Mouse (Mus musculus): Measurements from ENCODE around the gene Btd.

Gene Btd

DNA sequence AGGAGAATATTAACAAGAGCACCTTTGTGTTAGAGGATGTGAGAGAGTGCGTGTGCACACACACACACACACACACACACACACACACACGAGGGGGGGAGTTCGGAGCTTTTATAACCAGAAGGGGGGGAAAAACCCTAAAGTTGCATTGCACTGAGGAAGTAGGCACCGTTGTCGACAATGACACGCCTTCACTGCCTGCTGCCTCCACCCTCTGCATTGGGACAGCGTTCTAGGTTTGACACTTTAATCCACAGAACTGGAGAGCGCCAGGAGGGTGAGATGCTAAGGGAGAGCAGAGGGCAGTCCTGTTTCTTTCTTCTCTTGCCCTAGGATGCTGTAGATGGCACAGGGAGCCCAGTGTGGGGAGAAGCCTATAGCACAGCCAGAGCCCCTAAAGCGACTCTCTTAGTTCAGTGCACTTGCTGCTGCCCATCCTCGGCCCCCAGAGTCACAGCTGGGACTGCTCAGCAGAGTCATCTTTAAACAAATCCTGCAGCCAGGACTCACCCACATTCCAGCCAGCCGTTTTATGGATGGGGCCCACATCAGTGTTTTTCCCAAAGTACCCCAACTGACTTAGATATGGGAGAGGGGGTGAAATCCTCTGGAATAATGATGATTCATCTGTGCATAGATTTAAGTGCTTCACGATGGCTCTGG, 24.2 kb downstream of the Btd start:
- no peak for DNase-seq (ENCODE audit: low read depth, low spot score)

DNA sequence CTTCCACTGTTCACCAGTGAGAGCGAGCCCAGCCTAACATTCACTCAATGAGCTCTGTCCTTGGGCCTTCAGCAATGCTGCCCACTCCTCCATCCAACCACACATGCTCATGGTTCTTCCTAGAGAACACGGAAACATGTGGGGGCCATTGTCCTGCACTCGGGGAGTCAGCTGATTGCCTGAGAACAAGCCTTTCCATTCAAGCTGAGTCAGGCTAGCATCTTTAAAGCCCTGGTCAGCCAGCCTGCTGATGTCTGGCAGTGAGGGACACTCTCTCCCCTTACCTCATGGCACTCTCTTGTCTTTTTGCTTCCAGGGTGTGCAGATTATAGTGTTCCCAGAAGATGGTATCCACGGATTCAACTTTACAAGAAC, 24.7 kb downstream of the Btd start:
- DNase-seq (ENCODE audit: low read depth, low spot score): no peak

DNA sequence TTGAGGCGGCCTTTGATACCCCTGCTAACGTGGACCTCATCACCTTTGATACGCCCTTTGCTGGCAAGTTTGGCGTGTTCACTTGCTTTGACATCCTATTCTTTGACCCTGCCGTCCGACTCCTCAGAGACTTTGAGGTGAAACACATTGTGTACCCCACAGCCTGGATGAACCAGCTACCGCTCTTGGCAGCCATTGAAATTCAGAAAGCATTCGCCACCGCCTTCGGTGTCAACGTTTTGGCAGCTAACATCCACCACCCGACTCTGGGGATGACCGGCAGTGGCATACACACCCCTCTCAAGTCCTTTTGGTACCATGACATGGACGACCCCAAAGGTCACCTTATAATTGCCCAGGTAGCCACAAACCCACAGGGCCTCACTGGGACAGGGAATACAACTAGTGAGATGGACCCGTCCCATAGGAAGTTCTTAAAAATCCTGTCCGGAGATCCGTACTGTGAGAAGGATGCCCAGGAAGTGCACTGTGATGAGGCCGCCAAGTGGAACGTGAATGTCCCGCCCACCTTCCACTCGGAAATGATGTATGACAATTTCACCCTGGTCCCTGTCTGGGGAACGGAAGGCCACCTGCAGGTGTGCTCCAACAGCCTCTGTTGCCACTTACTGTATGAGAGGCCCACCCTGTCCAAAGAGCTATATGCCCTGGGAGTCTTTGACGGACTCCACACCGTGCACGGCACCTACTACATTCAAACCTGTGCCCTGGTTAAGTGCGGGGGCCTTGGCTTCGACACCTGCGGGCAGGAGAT, 26.3 kb downstream of the Btd start:
- no peak for DNase-seq (ENCODE audit: low read depth, low spot score)

DNA sequence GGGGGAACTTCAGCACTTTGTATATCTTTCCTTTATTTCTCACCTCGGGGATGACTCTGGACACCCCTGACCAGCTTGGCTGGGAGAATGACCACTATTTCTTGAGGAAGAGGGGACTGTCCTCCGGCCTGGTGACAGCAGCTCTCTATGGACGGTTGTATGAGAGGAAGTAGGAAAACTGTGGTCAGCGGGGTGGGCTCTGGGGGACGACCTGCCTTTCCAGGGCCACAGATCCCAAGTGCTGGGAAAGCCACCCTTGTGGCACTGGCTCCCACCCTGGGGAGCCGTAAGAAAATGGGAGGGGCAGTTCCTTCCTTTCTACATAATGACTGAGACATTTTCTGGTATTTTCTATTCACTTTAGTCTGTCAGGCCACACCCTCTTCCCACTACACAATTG, 26.9 kb downstream of the Btd start:
- no peak for DNase-seq (ENCODE audit: low read depth, low spot score)

DNA sequence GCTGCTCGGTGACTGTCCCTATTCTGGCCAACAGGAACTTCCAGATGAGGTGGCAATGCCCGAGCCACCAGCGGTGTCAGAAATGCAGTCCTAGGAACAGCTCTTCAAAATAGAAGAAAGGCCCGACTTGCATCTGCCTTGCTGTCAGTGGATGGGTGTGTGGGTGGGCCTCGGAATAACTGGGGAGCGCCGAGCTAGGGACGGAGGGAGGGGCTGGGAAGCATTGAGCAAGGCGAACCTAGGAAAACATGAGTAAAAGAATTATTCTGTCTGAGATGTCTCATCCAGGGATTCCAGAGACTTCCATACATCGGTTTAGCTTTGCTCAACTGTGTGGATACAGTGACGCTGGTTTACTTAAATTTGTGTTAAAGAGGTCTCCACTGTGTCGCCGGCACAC, 27.5 kb downstream of the Btd start:
- no peak for DNase-seq (ENCODE audit: low read depth, low spot score)

DNA sequence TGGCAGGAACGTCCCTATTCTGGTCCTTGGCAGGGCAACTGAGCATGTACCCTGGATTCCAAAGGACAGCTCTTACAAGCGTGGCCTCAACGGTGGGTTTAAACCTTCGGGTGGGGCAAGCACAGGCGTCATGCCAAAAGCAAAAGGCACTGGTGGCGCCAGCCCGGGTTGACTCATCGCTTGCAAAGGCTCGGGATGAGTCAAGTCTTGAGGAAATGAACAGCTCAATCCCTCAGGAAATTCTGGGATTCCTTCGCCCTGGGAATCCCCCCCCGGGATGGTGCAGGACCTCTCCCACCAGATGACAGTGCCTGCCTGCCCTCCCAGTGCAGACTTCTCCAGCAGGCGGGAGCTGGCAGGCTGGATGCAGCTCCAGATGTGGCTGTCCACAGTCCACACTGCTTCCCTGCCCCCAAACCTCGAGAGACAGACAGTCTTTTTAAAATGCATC, 28.4 kb downstream of the Btd start:
- DNase-seq (ENCODE audit: low read depth, low spot score): peak; percentile 80

DNA sequence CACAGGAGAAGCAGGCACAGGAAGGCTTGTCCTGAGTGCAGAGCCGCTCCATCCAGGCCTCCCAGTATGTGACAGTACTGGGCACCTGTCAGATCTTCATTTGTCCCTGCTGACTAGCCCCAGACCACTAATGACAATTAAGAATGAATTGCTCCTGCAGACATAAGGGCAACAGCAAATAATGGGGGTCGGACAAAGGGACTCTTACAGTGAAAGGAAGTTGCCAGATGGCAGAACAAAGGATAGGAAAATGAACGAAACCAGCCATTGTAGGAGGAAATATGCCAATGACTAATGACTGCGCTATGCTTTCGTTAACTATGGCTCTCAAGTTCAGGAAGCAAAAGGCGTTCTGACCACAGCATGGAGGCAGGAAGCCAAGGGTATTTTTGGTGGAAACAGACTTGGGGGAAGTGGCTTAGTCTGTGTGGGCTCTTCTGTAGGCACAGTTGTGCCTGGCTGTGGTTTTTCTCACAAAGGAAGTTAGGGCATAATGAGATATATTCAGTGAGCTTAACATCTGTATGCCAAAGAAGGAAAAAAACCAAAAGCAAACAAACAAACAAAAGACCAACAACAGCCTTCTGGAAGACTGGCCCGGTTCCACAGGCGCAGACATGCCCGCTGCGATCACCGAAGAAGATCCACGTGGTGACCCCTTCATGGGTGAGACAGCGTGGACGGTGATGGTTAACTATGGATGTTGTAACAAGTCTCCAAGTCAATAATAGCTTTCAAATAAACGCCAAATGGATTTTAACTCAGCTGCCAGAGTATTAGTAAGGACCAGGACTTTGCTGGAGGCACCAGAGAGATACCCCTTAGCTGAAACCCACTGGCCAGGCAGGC, 29.0 kb downstream of the Btd start:
- DNase-seq (ENCODE audit: low read depth, low spot score): peak; percentile 71

DNA sequence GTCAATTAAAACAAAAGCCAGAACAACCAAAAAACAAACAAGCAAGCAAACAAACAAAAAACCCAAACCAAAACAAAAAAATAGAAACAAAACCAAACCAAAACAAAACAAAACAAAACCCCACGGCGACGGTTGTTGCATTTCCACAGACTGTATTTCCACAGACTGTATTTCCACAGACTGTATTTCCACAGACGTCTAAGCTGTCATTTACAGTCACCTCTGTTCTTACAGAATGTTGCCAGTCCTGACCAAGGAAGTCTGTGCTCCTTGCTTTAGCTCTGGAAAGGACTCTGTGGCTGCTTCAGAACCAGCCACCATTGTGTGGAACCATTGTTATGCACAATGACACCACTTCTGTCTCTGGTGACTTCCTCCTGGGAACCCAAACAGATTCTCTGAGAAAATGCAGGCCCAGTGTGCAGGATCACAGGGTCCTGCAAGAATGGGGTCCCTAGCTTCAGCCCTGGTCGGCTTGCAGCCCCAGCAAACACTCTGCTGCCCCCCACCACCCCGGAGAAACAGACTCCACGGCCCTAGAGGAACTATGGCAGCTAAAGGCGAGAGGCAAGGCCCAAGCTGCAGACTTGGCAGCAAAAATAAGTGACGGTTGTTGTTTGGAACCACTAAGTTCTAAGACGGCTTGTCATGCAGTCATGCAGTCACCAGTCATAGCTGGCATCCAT, 30.9 kb downstream of the Btd start:
- DNase-seq (ENCODE audit: low read depth, low spot score): no peak

DNA sequence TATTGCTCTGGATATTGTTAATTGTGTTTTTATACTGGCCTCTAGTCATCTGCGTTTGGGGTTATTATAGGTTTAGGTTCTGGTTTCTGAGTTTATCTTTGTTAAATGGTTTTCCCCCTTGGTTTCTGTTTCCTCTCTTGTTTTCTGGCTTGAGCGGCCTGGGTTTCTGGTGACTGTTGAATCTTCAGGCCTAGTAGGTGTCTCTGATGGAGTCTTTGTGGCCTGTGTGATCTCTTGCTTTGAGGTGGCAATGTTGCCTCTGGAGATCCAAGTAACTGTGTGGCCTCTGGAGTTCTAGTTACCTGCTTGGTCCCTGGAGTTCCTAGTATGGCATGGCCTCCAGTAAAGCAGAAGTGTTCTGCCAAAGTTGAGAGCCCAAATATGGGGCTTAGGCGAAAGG, 39.8 kb downstream of the Btd start:
- no peak for DNase-seq (ENCODE audit: low read depth, low spot score)

DNA sequence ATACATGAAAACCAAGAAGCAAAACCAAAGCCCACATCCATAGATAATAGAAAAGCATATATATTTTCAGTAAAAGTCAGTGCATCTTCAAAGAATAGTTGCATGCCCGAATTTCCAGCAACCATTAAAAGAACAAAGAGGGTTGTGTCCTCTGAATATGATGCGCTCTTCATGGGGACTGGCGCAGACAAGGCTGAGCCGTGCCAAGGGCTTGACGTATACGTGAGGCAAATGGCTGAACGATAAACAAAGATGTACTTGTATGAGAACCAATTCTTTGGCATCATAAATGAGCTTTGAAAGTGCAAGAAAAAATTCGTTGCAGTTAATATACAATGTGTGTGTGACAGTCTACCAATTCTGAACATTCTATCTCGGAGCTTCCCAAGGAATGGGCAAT, 40.5 kb downstream of the Btd start:
- no peak for DNase-seq (ENCODE audit: low read depth, low spot score)

DNA sequence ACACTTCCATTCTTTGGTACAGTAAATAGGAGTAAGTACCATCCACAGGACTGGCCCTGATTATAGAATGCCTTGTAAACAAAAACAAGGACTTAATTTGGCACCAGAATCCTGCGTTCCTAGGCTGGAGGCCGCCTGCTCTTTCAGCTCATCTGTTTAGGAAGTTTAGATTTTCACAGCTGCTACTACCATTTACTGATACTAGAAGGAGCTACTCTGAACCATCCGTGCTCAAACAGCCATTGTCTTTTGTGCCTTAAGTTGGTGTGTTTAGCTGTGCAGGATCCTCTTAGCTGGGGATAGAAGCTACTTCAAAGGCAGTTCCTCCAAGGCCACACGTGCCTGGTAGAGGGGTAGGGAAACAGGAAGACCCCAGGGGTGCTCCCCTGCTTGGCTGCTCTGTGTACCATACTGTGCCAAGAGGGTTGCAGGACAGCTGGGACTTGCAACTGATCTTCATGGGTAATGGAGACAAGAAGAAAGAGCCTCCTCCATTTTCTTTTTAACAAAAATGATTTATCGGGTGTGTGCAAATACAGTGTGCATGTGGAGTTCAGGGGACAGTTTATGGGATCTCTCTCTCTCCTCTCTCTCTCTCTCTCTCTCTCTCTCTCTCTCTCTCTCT, 41.2 kb downstream of the Btd start:
- no peak for DNase-seq (ENCODE audit: low read depth, low spot score)

DNA sequence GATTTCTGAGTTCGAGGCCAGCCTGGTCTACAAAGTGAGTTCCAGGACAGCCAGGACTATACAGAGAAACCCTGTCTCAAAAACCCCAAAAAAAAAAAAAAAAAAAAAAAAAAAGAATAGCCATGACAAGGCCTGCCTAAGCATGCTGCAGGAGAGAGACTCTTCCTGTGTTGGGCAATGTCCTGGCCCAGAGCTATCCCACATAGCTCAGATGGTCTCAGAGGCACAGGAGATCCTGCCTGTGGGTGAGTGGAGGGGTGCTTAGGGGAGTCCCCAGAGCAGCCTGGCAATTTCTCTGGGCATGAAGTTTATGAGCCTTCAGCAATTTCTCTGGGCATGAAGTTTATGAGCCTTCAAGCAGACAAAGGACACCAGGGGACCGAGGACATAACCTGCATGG, 42.8 kb downstream of the Btd start:
- no peak for DNase-seq (ENCODE audit: low read depth, low spot score)

DNA sequence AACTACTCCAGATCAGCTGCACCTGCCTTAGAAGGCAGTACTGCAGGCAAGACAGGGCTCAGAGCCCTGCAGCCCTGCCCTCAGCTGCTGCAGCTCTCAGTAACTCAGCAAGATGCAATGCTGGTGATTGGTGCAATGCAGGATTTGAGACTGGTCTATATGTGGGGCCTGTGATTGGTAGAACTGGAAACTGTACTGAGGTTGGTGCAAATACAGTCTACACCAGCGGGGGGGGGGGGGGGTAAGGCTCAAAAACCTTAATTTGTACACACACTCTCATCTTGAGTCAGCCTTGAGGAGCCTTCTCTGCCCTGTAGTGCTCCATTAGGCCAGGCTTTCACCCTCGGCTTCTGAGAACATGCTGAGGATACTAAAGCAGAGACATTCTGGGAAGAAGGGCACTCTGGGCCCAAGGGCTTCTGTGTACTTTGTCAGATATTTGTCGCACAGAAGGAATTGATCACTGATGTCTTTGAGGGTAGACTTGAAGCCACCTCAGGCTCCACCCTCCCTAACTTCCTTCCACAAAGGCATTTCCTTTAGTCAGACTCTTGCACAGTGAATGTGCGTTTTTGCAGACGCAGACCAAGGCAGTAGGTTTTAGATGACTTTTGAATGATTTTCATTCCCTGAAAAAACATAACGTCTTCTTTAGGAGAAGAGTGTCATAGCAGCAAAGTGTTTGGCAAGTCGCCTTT, 43.7 kb downstream of the Btd start:
- no peak for DNase-seq (ENCODE audit: low read depth, low spot score)

DNA sequence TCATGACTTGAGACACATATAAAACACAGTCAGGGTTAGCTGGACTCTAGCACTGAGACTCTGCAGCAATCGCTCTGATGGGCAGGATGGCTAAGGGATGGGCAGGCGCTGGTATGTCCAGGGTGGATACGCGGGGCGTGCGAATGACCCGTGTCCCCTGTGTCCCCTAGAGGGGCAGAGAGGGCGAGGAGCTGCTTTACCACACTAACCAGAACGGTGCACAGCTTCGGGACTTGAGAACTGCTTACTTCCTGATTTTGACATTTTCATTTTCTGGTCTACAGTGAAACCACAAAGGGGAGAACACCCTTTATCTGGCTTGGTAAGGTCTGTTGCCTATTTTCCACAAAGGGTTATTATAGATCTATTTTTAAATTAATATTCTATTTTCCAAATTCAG, 44.9 kb downstream of the Btd start:
- no peak for DNase-seq (ENCODE audit: low read depth, low spot score)

DNA sequence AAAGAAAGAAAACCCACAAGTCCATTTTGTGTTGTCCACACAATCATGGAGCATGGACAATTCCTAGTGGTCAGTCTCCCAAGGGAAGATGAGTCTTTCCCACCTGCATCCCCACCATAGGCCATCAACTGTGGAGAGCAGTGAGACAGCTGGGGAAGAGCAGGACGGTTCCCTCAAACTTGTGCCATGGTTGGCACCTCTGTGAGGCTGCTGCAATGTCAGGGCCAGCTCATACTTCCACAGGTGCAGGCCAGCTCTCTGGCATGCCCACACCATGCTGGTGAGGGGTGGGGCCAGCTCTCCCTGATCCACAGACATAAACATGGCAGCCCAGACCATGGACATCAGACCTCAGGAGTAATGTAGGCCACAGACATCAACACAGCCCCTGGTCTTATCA, 45.4 kb downstream of the Btd start:
- no peak for DNase-seq (ENCODE audit: low read depth, low spot score)

DNA sequence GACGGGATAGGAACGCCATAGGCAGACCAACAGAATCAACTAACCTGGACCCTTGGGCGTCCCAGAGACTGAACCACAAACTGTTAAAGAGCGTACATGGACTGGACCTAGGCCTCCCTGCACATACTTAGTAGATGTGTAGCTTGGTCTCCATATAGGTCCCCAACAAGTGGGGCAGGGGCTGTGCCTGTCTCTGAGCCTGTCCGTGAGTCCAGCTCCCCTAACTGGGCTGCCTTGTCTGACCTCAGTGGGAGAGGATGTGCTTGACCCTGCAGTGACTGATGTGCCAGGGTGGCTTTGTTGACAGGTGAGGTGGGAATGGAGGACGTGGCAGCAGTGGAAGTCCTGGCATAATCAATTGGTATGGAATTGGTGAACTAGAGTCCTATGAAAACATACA, 51.7 kb downstream of the Btd start:
- no peak for DNase-seq (ENCODE audit: low read depth, low spot score)

DNA sequence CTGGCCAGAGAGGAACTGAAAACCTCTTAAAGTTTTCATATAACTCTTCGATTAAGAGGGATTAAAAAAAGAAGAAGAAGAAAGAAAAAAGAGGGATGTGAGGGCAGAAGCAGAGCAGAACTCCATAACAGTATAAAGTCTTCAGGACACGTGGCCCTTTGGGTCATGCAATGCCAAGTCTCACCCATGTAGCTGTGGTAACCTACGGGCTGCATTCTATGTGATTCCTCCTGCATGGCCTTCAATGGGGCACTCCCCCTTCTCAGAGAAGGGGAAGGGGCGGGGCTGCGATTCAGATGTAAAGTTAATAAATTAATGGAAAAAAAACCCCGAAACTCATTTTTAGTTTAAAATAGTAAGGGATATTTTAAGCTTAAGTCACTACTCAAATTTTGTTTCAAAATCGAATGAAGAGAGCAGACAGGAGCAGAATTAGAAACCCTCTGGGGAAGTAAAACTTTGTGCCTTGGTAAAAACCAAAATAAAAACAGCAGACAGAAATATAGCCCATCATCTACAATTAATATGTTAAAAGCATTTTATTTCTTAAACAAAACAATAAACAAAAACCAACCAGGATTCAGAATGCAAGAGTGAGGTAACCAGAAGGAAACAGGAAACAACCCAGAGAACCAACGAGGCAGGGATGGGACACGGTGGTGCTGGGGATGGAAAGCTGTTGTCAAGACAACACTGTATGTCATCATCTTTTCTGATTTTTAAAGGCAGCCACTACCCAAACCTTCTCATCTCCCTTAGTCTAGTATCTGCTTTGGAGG, 55.6 kb downstream of the Btd start:
- no peak for DNase-seq (ENCODE audit: low read depth, low spot score)

DNA sequence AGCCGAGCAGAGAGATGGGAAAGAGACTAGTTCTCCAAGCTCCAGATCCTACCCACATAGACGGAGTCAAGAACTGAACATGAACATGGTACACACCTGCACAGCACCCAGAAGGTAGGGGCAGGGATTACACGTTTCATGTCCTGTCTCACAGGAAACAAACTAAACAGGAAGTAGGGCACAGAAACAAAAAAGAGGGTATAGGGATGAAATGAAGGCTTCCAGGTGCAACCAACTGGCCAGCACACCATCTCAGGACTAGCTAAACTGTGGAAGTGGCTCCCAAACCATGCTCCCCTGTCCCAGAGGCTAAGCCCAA, 56.1 kb downstream of the Btd start:
- no peak for DNase-seq (ENCODE audit: low read depth, low spot score)

DNA sequence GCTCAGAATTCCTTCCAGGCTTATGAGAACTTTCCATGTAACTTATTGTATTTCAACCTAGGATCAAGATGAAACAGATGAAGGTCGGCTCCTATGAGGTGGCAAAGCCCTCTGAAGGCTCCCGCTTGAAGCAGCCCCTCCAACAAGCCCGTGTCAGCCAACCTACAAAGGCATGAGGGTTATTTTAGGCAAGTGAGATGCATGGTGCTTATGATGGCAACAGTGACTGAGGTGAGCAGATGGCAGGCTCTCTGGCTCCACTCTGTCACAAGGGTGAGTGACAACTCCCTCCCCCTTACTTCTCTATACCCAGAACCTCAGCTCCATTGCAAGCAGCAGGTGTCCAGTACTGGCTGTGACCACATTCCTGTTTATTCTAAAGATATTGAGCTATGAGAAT, 56.5 kb downstream of the Btd start:
- peak; percentile 19 for DNase-seq (ENCODE audit: low read depth, low spot score)

DNA sequence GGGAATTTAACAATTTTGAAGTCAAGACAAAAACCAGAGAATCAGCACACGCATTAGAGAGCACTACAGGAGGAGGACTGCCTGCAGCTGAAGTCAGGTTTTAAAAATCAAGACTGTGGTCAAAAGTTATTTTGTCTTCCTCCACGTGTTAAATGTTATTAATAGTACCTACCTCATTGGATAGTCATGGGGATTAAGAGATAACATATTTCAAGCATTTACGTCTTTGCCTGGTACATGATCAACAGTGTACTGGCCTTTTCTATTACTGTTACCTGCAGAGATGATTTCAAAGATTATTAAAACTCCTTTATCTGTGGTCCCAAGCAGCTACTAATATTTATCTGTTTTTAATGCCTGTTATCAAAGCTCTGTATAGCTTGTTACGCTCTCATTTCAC, 56.9 kb downstream of the Btd start:
- no peak for DNase-seq (ENCODE audit: low read depth, low spot score)

Measured in skeletal muscle tissue, adult 2 months (tissue).